Mouse (Mus musculus) heart, adult 2 months (tissue): ENCODE results near the gene Khdc4. TPM values are rescaled to one million over a fixed set of nuclear protein-coding genes. Genes with fewer than 3 reads are reported as not detected.

ENCODE experiments used
- DNase-seq, 2 experiments: peaks; one replicate each; pipeline ENCODE4 v3.0.0; 2021
- H3K27ac ChIP-seq: fragments of 200-600 bp; 2 replicates; pipeline ENCODE4 v1.8.1; 2022
- H3K27me3 ChIP-seq: fragments of 200-500 bp; 2 replicates; pipeline ENCODE4 v1.6.1; 2012; ENCODE audit warnings: mild to moderate bottlenecking, low read length, inconsistent platforms, mixed read lengths; ENCODE audit not compliant: control insufficient read depth, insufficient read depth
- H3K36me3 ChIP-seq: fragments of 200-500 bp; 2 replicates; pipeline ENCODE4 v1.6.1; 2012; ENCODE audit warnings: low read length, inconsistent platforms; ENCODE audit not compliant: control insufficient read depth, insufficient read depth
- H3K4me1 ChIP-seq: fragments of 200-500 bp; 2 replicates; pipeline ENCODE4 v1.6.1; 2011; ENCODE audit warnings: low read length; ENCODE audit not compliant: control insufficient read depth, insufficient read depth
- H3K4me3 ChIP-seq: fragments of 200-600 bp; 2 replicates; pipeline ENCODE4 v1.8.1; 2022
- H3K79me2 ChIP-seq: fragments of 200-500 bp; replicated peaks from 2 replicates; pipeline ENCODE4 v1.6.1; 2012; ENCODE audit warnings: mild to moderate bottlenecking, inconsistent platforms, low read length, moderate library complexity, mixed read lengths; ENCODE audit not compliant: control insufficient read depth, insufficient read depth
- H3K9ac ChIP-seq: fragments of 200-500 bp; 2 replicates; pipeline ENCODE4 v1.6.1; 2012; ENCODE audit warnings: low read depth, mild to moderate bottlenecking, control low read depth, inconsistent platforms, low read length, mixed read lengths
- CTCF ChIP-seq: fragments of 200-600 bp; IDR thresholded peaks from 2 replicates; pipeline ENCODE4 v1.8.1; 2022; ENCODE audit warnings: antibody characterized with exemption, mild to moderate bottlenecking, moderate library complexity
- EP300 ChIP-seq: fragments of 200-500 bp; IDR thresholded peaks from 2 replicates; pipeline ENCODE4 v1.6.1; 2011; ENCODE audit warnings: low read depth, low read length, control low read depth; ENCODE audit not compliant: insufficient read depth
- POLR2A ChIP-seq: fragments of 200-500 bp; IDR thresholded peaks from 2 replicates; pipeline ENCODE4 v1.6.1; 2011; ENCODE audit warnings: mild to moderate bottlenecking, low read depth, low read length, control low read depth; ENCODE audit not compliant: insufficient read depth
- WGBS: fragments of 180-500 bp; shearing (Covaris S2); methylation state at CpG from one replicate; pipeline ENCODE4 v1.1.7; 2018; 5-methylcytosine and 5-hydroxymethylcytosine counted together
- intact Hi-C: fragments of 180-260 bp; cut with DNase I; formaldehyde crosslinking; loops from one replicate; pipeline ENCODE4 v1.15.1; 2025
- polyA plus RNA-seq: library from polyadenylated mRNA; depleted of rRNA; stranded (reverse); fragments of >200 nt; gene quantifications from 2 replicates; pipeline ENCODE4 v1.2.3, GENCODE M21; 2012
- total RNA-seq, 2 experiments: library from RNA; stranded (reverse); gene quantifications; 2 replicates each; pipeline ENCODE4 v1.2.3; 2021

Gene Khdc4
- total and polyA plus RNA-seq, 3 experiments = 24.9 to 29.9 (median 25.7) TPM

DNA sequence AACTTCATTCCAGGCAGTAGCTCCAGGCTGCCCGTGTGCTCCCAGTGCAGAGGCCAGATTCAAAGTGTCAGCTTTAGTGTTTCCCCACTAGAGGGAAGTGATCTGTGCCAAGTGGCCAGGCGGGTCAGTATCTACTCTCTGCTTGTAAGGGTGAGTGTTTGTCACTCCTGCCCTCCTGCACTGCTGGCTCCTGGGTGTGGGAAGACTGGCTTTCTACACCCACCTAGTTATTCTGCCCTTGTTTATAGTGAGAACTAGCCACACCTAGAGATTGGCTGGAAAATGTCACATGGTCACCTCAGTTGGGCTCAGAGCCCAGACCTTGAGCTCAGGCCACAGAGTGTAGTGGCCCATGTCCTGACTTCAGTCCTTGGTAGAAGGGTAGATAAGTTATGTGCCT lies 33.5 kb downstream of the Khdc4 start:
- intact Hi-C loops = no loop called here
- Histone ChIP-seq H3K36me3 (peaks cover 27% of the 10 kb centered on the region), H3K9ac (no peak overlapping the region), H3K27ac (peak overlapping the region; percentile 96), H3K27me3 (no peaks in the 10 kb centered on the region), H3K4me1 (peaks cover 12% of the 10 kb centered on the region), H3K79me2 (peaks cover 4% of the 10 kb centered on the region), H3K4me3 (no peak overlapping the region; the same call in 1 of the 2 replicates)
- TF ChIP-seq CTCF = peak; percentile 61
- TF ChIP-seq EP300 = peak; percentile 87; the same call in 1 of the 2 replicates
- TF ChIP-seq POLR2A = peak; percentile 75
- peak; percentile 62 to 80 for DNase-seq
- 4% methylated on average over 2 of the region's 2 CpGs for WGBS

GRCm38 (mm10) chr3:88736556-88736955 lies 51.0 kb downstream of the Khdc4 start:
- H3K9ac ChIP-seq = no peak overlapping the region
- H3K27ac ChIP-seq = no peak overlapping the region
- H3K79me2 ChIP-seq = no peaks in the 10 kb centered on the region
- TF ChIP-seq EP300 = no peak
- TF ChIP-seq CTCF = no peak
- no peak for TF ChIP-seq POLR2A
- H3K27me3 ChIP-seq = no peaks in the 10 kb centered on the region
- H3K4me1 ChIP-seq = no peaks in the 10 kb centered on the region
- H3K4me3 ChIP-seq = no peak overlapping the region
- H3K36me3 ChIP-seq = no peaks in the 10 kb centered on the region
- DNase-seq = no peak
- intact Hi-C loops = loop anchor here (5.0 kb wide), 1 partner anchor 59 kb away; no protein-coding TSS in a partner anchor
- WGBS = 92% methylated on average over 2 of the region's 2 CpGs

DNA sequence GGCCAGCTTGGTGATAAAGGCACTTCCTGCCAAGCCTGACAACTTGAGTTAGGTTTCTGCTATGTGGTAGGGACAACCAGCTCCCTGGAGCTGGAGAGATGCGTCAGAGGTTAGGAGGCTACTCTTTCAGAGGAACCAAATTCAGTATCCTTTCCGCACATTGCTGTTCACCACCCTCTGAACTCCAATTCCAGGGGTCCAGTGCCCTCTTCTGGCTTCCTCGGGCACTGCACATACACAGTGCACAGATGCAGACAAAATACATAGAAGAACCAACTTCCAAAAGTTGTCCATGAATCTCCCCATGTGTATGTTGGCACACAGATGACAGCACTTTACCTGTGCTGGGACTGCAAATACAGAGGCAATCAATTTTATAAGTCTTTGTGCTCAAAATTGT lies 53.0 kb downstream of the Khdc4 start:
- no peaks in the 10 kb centered on the region for H3K79me2 ChIP-seq
- no peaks in the 10 kb centered on the region for H3K36me3 ChIP-seq
- no peaks in the 10 kb centered on the region for H3K4me1 ChIP-seq
- H3K27me3 ChIP-seq = no peaks in the 10 kb centered on the region
- no peak overlapping the region for H3K4me3 ChIP-seq
- DNase-seq = peak; percentile 67 to 83
- WGBS = 26% methylated on average over 3 of the region's 3 CpGs
- intact Hi-C loops = loop anchor here (2.0 to 5.0 kb wide), 3 partner anchors 52 to 146 kb away; no protein-coding TSS in a partner anchor
- peak; percentile 96 for TF ChIP-seq CTCF
- no peak for TF ChIP-seq POLR2A
- TF ChIP-seq EP300 = peak; percentile 78
- H3K27ac ChIP-seq = no peak overlapping the region
- H3K9ac ChIP-seq = no peak overlapping the region

DNA sequence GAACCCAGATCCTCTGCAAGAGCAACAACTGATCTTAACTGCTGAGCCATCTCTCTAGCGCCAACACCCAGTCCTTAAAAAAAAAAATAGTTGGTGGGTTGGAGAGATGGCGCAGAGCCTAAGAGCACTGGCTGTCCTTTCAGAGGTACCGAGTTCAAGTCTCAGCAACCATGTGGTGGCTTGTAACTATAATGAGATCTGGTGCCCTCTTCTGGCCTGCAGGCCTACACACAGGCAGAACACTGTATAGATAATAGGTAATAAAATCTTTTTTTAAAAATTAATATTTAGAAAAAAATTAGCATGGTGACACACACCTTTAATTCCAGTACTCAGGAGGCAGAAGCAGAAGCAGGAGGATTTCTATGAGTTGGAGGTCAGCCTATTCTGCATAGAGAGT lies 54.5 kb downstream of the Khdc4 start:
- Histone ChIP-seq H3K4me1 (no peaks in the 10 kb centered on the region), H3K27ac (no peak overlapping the region), H3K36me3 (no peaks in the 10 kb centered on the region), H3K4me3 (no peak overlapping the region), H3K27me3 (no peaks in the 10 kb centered on the region), H3K9ac (no peak overlapping the region), H3K79me2 (no peaks in the 10 kb centered on the region)
- WGBS = 90% methylated on average over 3 of the region's 3 CpGs
- no peak for DNase-seq
- intact Hi-C loops = no loop called here
- TF ChIP-seq EP300 (no peak), CTCF (peak; percentile 55)

DNA sequence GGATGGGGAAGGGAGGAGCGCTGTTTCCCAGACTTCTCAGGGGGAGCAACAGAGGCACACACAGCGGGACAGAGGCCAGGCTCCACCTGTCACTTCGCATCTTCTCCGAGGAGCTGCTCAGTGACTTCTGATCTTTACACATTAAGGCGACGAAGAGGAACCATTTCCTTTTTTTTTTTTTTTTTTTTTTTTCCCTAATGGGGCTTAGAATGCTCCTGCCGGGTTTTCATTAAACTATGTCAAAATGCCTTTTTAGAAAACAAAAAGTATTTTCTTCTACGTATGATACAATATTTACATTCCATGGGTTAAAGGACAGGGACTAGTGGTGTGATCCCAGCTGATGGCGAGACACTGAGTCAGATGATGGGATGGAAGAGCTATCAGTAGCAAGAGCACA lies 59.9 kb downstream of the Khdc4 start:
- WGBS = 88% methylated on average over 9 of the region's 9 CpGs
- H3K27ac ChIP-seq = no peak overlapping the region
- H3K9ac ChIP-seq = no peak overlapping the region
- H3K27me3 ChIP-seq = no peaks in the 10 kb centered on the region
- no peak for TF ChIP-seq EP300
- TF ChIP-seq POLR2A = no peak
- TF ChIP-seq CTCF = no peak
- intact Hi-C loops = no loop called here
- H3K4me3 ChIP-seq = no peak overlapping the region
- no peaks in the 10 kb centered on the region for H3K79me2 ChIP-seq
- H3K36me3 ChIP-seq = no peaks in the 10 kb centered on the region
- H3K4me1 ChIP-seq = no peaks in the 10 kb centered on the region
- DNase-seq = no peak

DNA sequence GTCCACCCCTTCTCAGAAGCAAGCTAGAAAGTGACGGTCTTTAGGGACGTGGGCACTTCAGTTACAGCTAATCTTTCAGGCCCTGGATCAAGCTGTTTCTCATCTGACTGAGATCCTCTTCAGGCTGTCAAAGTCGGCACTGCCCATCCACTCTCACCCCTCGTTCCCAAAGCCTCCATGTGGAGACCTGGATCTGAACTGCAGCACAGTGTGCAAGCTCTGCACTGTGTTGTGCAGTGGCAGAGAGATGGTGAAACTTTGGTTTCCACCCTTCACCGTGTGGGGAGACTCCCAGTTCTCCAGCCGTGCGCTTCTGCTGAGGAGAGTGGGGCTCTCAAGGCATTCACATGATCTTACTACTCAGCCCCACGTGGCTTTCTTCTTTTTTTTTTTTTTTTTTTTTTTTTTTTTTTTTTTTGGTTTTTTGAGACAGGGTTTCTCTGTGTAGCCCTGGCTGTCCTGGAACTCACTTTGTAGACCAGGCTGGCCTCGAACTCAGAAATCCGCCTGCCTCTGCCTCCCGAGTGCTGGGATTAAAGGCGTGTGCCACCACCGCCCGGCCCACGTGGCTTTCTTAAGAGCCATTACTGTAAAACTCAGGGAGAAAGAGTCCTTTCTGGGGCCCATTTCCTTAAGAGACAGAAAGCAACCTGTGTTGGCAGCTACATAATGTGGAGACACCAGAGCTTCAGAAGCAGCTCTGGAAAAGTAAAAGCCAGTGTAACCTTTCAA lies 60.7 kb downstream of the Khdc4 start:
- 81% methylated on average over 13 of the region's 15 CpGs for WGBS
- no peak overlapping the region for H3K9ac ChIP-seq
- no peak overlapping the region for H3K4me3 ChIP-seq
- H3K36me3 ChIP-seq = no peaks in the 10 kb centered on the region
- no peaks in the 10 kb centered on the region for H3K4me1 ChIP-seq
- TF ChIP-seq EP300 (no peak), POLR2A (no peak), CTCF (no peak)
- H3K27me3 ChIP-seq = no peaks in the 10 kb centered on the region
- no peak overlapping the region for H3K27ac ChIP-seq
- DNase-seq = no peak
- intact Hi-C loops = no loop called here
- H3K79me2 ChIP-seq = no peaks in the 10 kb centered on the region
